Mouse (Mus musculus) thymus, postnatal 36 days (tissue): ENCODE data around the gene Olfr741.

Experiments
- DNase-seq, 2 experiments: peaks; one replicate each; pipeline ENCODE4 v3.0.0; 2022; ENCODE audit warnings: mixed read lengths in 2 of 2

The Olfr741 gene

DNA sequence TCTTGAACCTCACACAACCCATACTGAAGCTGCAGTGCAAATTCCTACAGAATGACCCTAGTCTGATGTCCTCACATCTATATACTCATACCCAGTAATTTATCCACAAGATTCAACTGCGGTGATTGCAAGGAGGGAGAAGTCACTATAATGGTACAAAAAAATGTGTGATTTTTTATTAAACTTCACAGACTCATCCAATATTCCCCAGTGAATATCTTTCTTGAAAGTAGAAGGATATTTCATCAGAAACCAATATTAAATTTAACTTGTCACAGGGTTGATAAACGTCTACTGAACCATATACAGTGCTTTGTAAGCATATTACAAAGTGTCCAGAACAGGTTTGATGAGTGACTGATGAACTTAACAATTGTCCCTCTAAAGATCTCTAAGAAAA, at the start of gene Olfr741:
TSS of gene Olfr741 (plus strand) at position 301 of the 400 bp plus-strand sequence.
- DNase-seq, result no peak

DNA sequence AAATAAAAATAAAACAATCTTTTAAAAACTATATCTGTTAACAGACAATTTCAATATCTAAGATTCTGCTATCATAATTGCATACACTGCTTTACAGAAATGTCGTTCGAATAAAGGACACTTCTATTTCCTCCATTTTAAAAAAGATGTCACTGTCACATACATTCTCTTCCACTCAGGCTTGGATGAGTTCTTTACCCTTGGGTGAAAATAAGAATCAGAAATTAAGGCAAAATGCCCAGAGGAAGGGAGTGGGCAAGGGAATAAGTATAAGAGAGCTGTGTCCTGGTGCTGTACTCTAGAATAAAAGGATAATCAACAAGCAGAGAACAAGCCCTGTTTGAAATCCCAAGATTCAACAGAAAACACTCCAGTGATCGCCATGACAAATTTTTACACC, 27.3 kb upstream of the Olfr741 start, which contains the start of gene Olfr740:
TSS of gene Olfr740 (plus strand) at position 301 of the 400 bp plus-strand sequence.
- DNase-seq, result no peak

DNA sequence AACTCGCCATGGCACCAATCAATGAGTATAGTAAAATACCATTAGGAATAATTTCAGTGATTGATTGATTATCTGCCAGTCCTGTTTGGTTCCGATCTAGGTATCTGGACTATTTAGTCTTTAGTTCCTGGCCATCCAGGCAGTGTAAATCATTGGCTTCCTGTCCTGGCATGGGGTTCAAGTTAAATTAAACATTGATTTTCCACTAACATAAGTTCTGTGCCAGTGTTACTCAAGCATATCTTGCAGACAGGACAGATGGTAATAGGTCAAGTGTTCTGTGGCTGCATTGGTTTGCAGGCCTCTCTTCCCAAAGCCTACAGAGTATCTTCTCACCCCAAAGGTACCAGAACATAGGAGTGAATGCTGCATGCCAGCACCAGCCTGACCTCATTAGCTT, 5.9 kb downstream of the Olfr741 start:
- no peak for DNase-seq

DNA sequence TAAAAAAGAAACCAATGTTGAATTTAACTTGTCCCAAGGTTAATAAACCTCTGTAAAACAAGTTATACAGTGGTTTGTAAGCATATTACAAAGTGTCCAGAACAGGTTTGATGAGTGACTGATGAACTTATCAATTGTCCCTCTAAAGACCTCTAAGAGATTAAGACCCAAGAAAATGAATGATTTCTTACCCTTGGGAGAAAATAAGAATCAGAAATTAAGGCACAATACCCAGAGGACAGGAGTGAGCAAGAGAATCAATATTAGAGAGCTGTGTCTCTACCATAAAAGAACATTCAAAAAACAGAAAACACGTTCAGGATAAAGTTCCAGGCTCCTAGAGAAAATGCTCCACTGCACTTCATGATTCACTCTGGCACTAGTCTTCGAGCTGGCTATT, 30.8 kb downstream of the Olfr741 start, which contains the start of gene Olfr742:
TSS of gene Olfr742 (plus strand) at position 301 of the 400 bp plus-strand sequence.
- no peak for DNase-seq

DNA sequence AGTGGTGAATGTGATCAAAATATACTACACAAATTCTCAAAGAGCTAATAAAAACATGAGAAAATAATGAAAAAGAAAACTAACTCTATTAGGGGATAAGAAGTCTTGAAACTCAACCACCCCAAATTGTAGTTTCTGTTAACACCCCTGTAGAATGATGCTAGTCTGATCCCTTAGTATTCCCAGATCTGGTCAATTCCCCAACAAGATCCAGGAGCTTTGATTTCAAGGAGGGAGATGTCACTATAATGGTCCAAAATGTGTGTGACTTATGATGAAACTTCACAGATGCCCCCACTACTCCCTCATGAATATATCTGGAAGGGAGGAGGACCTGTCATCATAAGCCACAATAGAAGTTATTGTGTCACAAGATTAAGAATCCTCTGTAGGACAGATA, 49.0 kb downstream of the Olfr741 start, which contains the start of gene Olfr743:
TSS of gene Olfr743 (plus strand) at position 301 of the 400 bp plus-strand sequence.
- DNase-seq, result no peak
